Comparison of ENCODE assay signal across 12 mouse cellular contexts in the genomic region with DNA sequence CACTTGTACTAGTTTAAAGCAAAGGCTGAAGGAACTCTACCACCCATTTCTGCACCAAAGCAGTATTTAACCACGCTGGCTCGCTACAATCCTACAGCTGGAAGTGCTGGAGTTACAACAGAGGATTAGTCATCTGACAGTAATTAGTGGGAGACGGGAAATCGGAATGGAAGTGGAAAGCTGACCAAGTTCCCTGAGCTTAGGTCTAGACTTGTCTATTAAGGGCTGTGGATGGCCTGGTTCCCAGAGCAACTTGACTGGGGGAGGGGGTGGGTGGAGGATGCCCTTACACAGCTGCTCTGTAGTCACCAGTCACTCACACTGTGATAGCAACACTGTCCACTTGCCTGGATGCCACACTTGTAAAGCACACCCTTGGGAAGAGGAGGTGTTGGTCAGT. TPM values are rescaled to one million over a fixed set of nuclear protein-coding genes. Genes with fewer than 3 reads are reported as not detected.
A peak's percentile ranks its signal among the peaks of the same experiment; 100 is the strongest.
DNase-seq lines count a peak whose midpoint lies in the region; ATAC-seq and TF ChIP-seq lines count a peak whose summit lies in the region.
"Had no signal": no experiment of that assay in that cellular context is flagged by ENCODE, and none has a peak within 500 bp of the region (broad histone marks: within the 10 kb centered on the region; RNA-seq: fewer than 3 reads in every experiment).

No protein-coding gene starts in this region.

- intact Hi-C loops in heart, postnatal 10 days (cut with DNase I) = no loop called here

- DNase-seq in heart, adult 18-20 months = peak; percentile 36 to 52
- DNase-seq in heart, postnatal 10 days = peak; percentile 55 to 56
- no peak for DNase-seq in ovary, postnatal 14 days (ENCODE audit: low spot score)
- no peak for DNase-seq in thymus, postnatal 36 days
- DNase-seq in liver, postnatal 0 days = no peak
- DNase-seq: cerebellum, adult 11 months had no signal

- no peak overlapping the region for H3K4me3 ChIP-seq in heart, embryonic 12.5 days
- peak overlapping the region; percentile 78 for H3K4me3 ChIP-seq in megakaryocyte, embryonic 14.5 days (replicated peaks)
- H3K4me3 ChIP-seq in liver, postnatal 0 days (ENCODE audit: low read depth, low read length) = no peak overlapping the region
- H3K4me3 ChIP-seq: midbrain, embryonic 15.5 days had no signal

- peaks cover 13% of the 10 kb centered on the region for H3K4me1 ChIP-seq in heart, embryonic 12.5 days (replicated peaks)
- H3K4me1 ChIP-seq in megakaryocyte, embryonic 14.5 days = peaks cover 29% of the 10 kb centered on the region
- peaks cover 12% of the 10 kb centered on the region for H3K4me1 ChIP-seq in liver, postnatal 0 days (ENCODE audit: insufficient read depth)

- no peak for ATAC-seq in heart, embryonic 12.5 days (ENCODE audit: insufficient number of reproducible peaks, low FRiP score)
- no peak for ATAC-seq in megakaryocyte, adult 5-6 weeks (ENCODE audit: poor library complexity, severe bottlenecking)
- no peak for ATAC-seq in liver, postnatal 0 days
- ATAC-seq: CD4-positive, CD25-positive, alpha-beta regulatory T cell, adult 4 months; inflammation-experienced regulatory T-cells, adult 6 months; midbrain, embryonic 15.5 days had no signal

- no peaks in the 10 kb centered on the region for H3K9me3 ChIP-seq in heart, embryonic 12.5 days (replicated peaks)
- H3K9me3 ChIP-seq in megakaryocyte, embryonic 14.5 days = no peaks in the 10 kb centered on the region
- H3K9me3 ChIP-seq in liver, postnatal 0 days (ENCODE audit: low read length) = no peaks in the 10 kb centered on the region
- H3K9me3 ChIP-seq: midbrain, embryonic 15.5 days had no signal

- H3K4me2 ChIP-seq in heart, embryonic 12.5 days = no peak overlapping the region
- H3K4me2 ChIP-seq in liver, postnatal 0 days (ENCODE audit: low read depth, low read length) = no peak overlapping the region
- H3K4me2 ChIP-seq: midbrain, embryonic 15.5 days had no signal

- no peak overlapping the region for H3K9ac ChIP-seq in heart, embryonic 12.5 days
- H3K9ac ChIP-seq in liver, postnatal 0 days (replicated peaks) = no peak overlapping the region
- H3K9ac ChIP-seq: midbrain, embryonic 15.5 days had no signal

- H3K27ac ChIP-seq in heart, embryonic 12.5 days (ENCODE audit: poor library complexity, severe bottlenecking) = no peak overlapping the region
- no peak overlapping the region for H3K27ac ChIP-seq in liver, postnatal 0 days (ENCODE audit: low read depth)
- H3K27ac ChIP-seq: midbrain, embryonic 15.5 days had no signal

- no peak for TF ChIP-seq EP300 in liver, postnatal 0 days (IDR thresholded peaks at IDR 0.05; ENCODE audit: low read depth)

- WGBS in heart, embryonic 12.5 days = 66% methylated on average over 4 of the region's 4 CpGs
- whole genome bisulfite sequencing in liver, postnatal 0 days (ENCODE audit: insufficient replicate concordance) = 82% methylated on average over 4 of the region's 4 CpGs

- TF ChIP-seq CTCF in liver, postnatal 0 days (IDR thresholded peaks at IDR 0.05; ENCODE audit: low read depth) = no peak

- peaks cover 4% of the 10 kb centered on the region; the same call in 1 of the 2 replicates for H3K36me3 ChIP-seq in heart, embryonic 12.5 days
- H3K36me3 ChIP-seq in megakaryocyte, embryonic 14.5 days (replicated peaks; ENCODE audit: low read length) = peaks cover 43% of the 10 kb centered on the region
- H3K36me3 ChIP-seq in liver, postnatal 0 days (replicated peaks; ENCODE audit: insufficient read depth, low read length) = peaks cover 3% of the 10 kb centered on the region
- H3K36me3 ChIP-seq: midbrain, embryonic 15.5 days had no signal

- no peaks in the 10 kb centered on the region for H3K27me3 ChIP-seq in heart, embryonic 12.5 days (replicated peaks)
- no peaks in the 10 kb centered on the region for H3K27me3 ChIP-seq in megakaryocyte, embryonic 14.5 days (replicated peaks)
- no peaks in the 10 kb centered on the region for H3K27me3 ChIP-seq in liver, postnatal 0 days (ENCODE audit: insufficient read depth, low read length)
- H3K27me3 ChIP-seq: midbrain, embryonic 15.5 days had no signal

RNA-seq across cellular contexts. Expression of gene Primpol, which starts 3.6 kb away (rescaled TPM):
- 1 to 10 TPM; 2.1 to 2.6 TPM for total RNA-seq in heart, adult 18-20 months (2021)
- polyA plus RNA-seq in heart, embryonic 12.5 days (2016; fragmentation: Nextera tagmentation; extraction: Ambion mirVana) = 11.2 and 14.2 TPM in 2 replicates
- polyA plus RNA-seq in megakaryocyte, embryonic 14.5 days (2012; ENCODE audit: insufficient read depth, low replicate concordance) = 0.03 TPM in 1 of 2 replicates, not detected in the other
- total RNA-seq in megakaryocyte, adult 5-6 weeks (2015) = 19.2 and 20.1 TPM in 2 replicates
- total RNA-seq in megakaryocyte, adult 5-6 weeks (2017) = 7.5 and 9.6 TPM in 2 replicates
- 1 to 10 TPM; 3.7 to 6.5 TPM for total RNA-seq in heart, postnatal 10 days (2021)
- 4.2 and 4.5 TPM in 2 replicates for polyA plus RNA-seq in liver, postnatal 0 days (2015; fragmentation: Nextera tagmentation; extraction: Ambion mirVana)

RNA-seq across cellular contexts. Expression of gene Casp3, which starts 3.7 kb away (rescaled TPM):
- 1 to 10 TPM; 2.0 to 2.8 TPM for total RNA-seq in heart, adult 18-20 months (2021)
- 59.1 and 62.4 TPM in 2 replicates for polyA plus RNA-seq in heart, embryonic 12.5 days (2016; fragmentation: Nextera tagmentation; extraction: Ambion mirVana)
- polyA plus RNA-seq in megakaryocyte, embryonic 14.5 days (2012; ENCODE audit: insufficient read depth, low replicate concordance) = 5.7 and 12.1 TPM in 2 replicates
- total RNA-seq in megakaryocyte, adult 5-6 weeks (2015) = 40.0 and 41.8 TPM in 2 replicates
- 74.2 and 88.3 TPM in 2 replicates for total RNA-seq in megakaryocyte, adult 5-6 weeks (2017)
- 10 to 100 TPM; 15.8 to 18.7 TPM for total RNA-seq in heart, postnatal 10 days (2021)
- 19.0 and 20.7 TPM in 2 replicates for polyA plus RNA-seq in liver, postnatal 0 days (2015; fragmentation: Nextera tagmentation; extraction: Ambion mirVana)

Comparison
In these comparisons a context has a peak if more than half of its experiments do, and no peak if none do; other contexts are left out.
1. RNA of gene Casp3, which starts 3.7 kb away (total RNA-seq): 40.0 to 88.3 TPM in megakaryocyte, adult 5-6 weeks and 15.8 to 18.7 TPM in heart, postnatal 10 days; 2.0 to 2.8 TPM in heart, adult 18-20 months; every median in the first group is over 4 times any median in the second.
2. DNase-seq: peak in heart, adult 18-20 months (2 of 2) and heart, postnatal 10 days (2 of 2); none in ovary, postnatal 14 days (single experiment), thymus, postnatal 36 days (0 of 2) and liver, postnatal 0 days (single experiment).